Mouse (Mus musculus) urinary bladder, postnatal 25 days (tissue): ENCODE results near the gene Ddx28.
A peak's percentile ranks its signal among the peaks of the same experiment; 100 is the strongest.
"Not testable (repeated sequence)": the region's sequence is repeated elsewhere in the genome, so short reads cannot be mapped to it uniquely, and the experiment has no call there.

Source experiments
- DNase-seq: peaks from one replicate; pipeline ENCODE4 v3.0.0; 2022; ENCODE audit warnings: low spot score

Gene Ddx28

GRCm38 (mm10) chr8:106012203-106012602, 521 bp upstream of the Ddx28 start:
- DNase-seq, result not testable (repeated sequence)

- DNase-seq, result peak; percentile 93
Measured at GRCm38 (mm10) chr8:106010748-106011642, 687 bp downstream of the Ddx28 start.

- DNase-seq, result not testable (repeated sequence)
Measured at GRCm38 (mm10) chr8:106007891-106008290, 3.8 kb downstream of the Ddx28 start.

- DNase-seq, result no peak
Measured at GRCm38 (mm10) chr8:106007135-106007534, 4.5 kb downstream of the Ddx28 start.

GRCm38 (mm10) chr8:106006413-106006812, 5.3 kb downstream of the Ddx28 start:
- no peak for DNase-seq

- DNase-seq, result no peak
Measured at GRCm38 (mm10) chr8:106005875-106006274, 5.8 kb downstream of the Ddx28 start, which contains the start of gene Dpep2nb. TSS of gene Dpep2nb (minus strand) at chr8:106005975.

GRCm38 (mm10) chr8:106004538-106005207, 7.0 kb downstream of the Ddx28 start:
- no peak for DNase-seq

GRCm38 (mm10) chr8:106001908-106002307, 9.8 kb downstream of the Ddx28 start:
- no peak for DNase-seq

GRCm38 (mm10) chr8:105998971-105999370, 12.7 kb downstream of the Ddx28 start:
- no peak for DNase-seq

- DNase-seq, result no peak
Measured at GRCm38 (mm10) chr8:105996359-105996758, 15.3 kb downstream of the Ddx28 start.

GRCm38 (mm10) chr8:105993226-105993625, 18.5 kb downstream of the Ddx28 start:
- no peak for DNase-seq

- no peak for DNase-seq
Measured at GRCm38 (mm10) chr8:105992499-105992898, 19.2 kb downstream of the Ddx28 start.

GRCm38 (mm10) chr8:105991546-105991945, 20.1 kb downstream of the Ddx28 start:
- no peak for DNase-seq

GRCm38 (mm10) chr8:105990856-105991387, 20.8 kb downstream of the Ddx28 start, which contains the start of gene Dus2:
TSS of gene Dus2 (plus strand) at chr8:105991337.
- peak; percentile 90 for DNase-seq

GRCm38 (mm10) chr8:105988546-105988945, 23.1 kb downstream of the Ddx28 start:
- no peak for DNase-seq

GRCm38 (mm10) chr8:105983406-105983805, 28.3 kb downstream of the Ddx28 start:
- not testable (repeated sequence) for DNase-seq

GRCm38 (mm10) chr8:105981146-105981545, 30.5 kb downstream of the Ddx28 start:
- DNase-seq, result no peak

GRCm38 (mm10) chr8:105979325-105979724, 32.4 kb downstream of the Ddx28 start, which contains the start of gene Dpep3:
TSS of gene Dpep3 (minus strand) at chr8:105979429.
- DNase-seq, result no peak

- DNase-seq, result no peak
Measured at GRCm38 (mm10) chr8:105975363-105975762, 36.3 kb downstream of the Ddx28 start.

- no peak for DNase-seq
Measured at GRCm38 (mm10) chr8:105971019-105971720, 40.5 kb downstream of the Ddx28 start.

- no peak for DNase-seq
Measured at GRCm38 (mm10) chr8:105969367-105969766, 42.3 kb downstream of the Ddx28 start.
